Mouse (Mus musculus) lung, adult 2 months (tissue): ENCODE results near the gene Ltbr. TPM values are rescaled to one million over a fixed set of nuclear protein-coding genes. Genes with fewer than 3 reads are reported as not detected.
A peak's percentile ranks its signal among the peaks of the same experiment; 100 is the strongest.
"Not testable (repeated sequence)": the region's sequence is repeated elsewhere in the genome, so short reads cannot be mapped to it uniquely, and the experiment has no call there.

Source experiments
- DNase-seq: peaks from one replicate; pipeline ENCODE4 v3.0.0; 2022
- H3K4me1 ChIP-seq: fragments of 200-500 bp; 2 replicates; pipeline ENCODE4 v1.6.1; 2011; ENCODE audit warnings: low read length; ENCODE audit not compliant: control insufficient read depth, insufficient read depth
- H3K4me3 ChIP-seq: fragments of 200-500 bp; replicated peaks from 2 replicates; pipeline ENCODE3; 2011; ENCODE audit warnings: low read depth, mild to moderate bottlenecking, control low read depth, low read length; ENCODE audit errors: extremely low read depth
- CTCF ChIP-seq: fragments of 200-500 bp; IDR thresholded peaks from 2 replicates; pipeline ENCODE4 v1.5.1; 2011; ENCODE audit warnings: mild to moderate bottlenecking, low read length, control low read depth; ENCODE audit not compliant: insufficient read depth
- POLR2A ChIP-seq: fragments of 200-500 bp; IDR thresholded peaks from 2 replicates; pipeline ENCODE4 v1.6.1; 2011; ENCODE audit warnings: low read depth, mild to moderate bottlenecking, control low read depth, low read length, borderline replicate concordance; ENCODE audit errors: extremely low read depth
- WGBS: fragments of 180-500 bp; shearing (Covaris S2); methylation state at CpG from one replicate; pipeline ENCODE4 v1.1.7; 2018; 5-methylcytosine and 5-hydroxymethylcytosine counted together
- polyA plus RNA-seq: library from polyadenylated mRNA; depleted of rRNA; stranded (reverse); fragments of >200 nt; gene quantifications from 2 replicates; pipeline ENCODE4 v1.2.3, GENCODE M21; 2012

Gene Ltbr
- polyA plus RNA-seq, 1 experiment: 107 TPM

GRCm38 (mm10) chr6:125279729-125280128, 34.0 kb downstream of the Ltbr start:
- no peak overlapping the region for H3K4me3 ChIP-seq
- TF ChIP-seq CTCF (no peak), POLR2A (no peak)
- H3K4me1 ChIP-seq: no peaks in the 10 kb centered on the region
- DNase-seq: no peak
- WGBS: 58% methylated on average over 8 of the region's 8 CpGs

- H3K4me3 ChIP-seq: no peak overlapping the region
- TF ChIP-seq POLR2A (no peak), CTCF (peak; percentile 63)
- H3K4me1 ChIP-seq: no peaks in the 10 kb centered on the region
- WGBS: 41% methylated on average over 15 of the region's 15 CpGs
- DNase-seq: peak; percentile 25
Measured at GRCm38 (mm10) chr6:125274841-125275563, 38.7 kb downstream of the Ltbr start.

GRCm38 (mm10) chr6:125272228-125272785, 41.4 kb downstream of the Ltbr start:
- no peak for DNase-seq
- Histone ChIP-seq H3K4me3 (no peak overlapping the region), H3K4me1 (no peaks in the 10 kb centered on the region)
- 69% methylated on average over 10 of the region's 10 CpGs for whole genome bisulfite sequencing
- no peak for TF ChIP-seq POLR2A
- no peak for TF ChIP-seq CTCF

- DNase-seq: peak; percentile 86
- Histone ChIP-seq H3K4me3 (peak overlapping the region; percentile 1), H3K4me1 (no peaks in the 10 kb centered on the region)
- TF ChIP-seq CTCF (peak; percentile 95), POLR2A (peak; percentile 29; the same call in 1 of the 2 replicates)
- 11% methylated on average over 17 of the region's 17 CpGs for WGBS
Measured at GRCm38 (mm10) chr6:125271455-125272227, 42.0 kb downstream of the Ltbr start.

GRCm38 (mm10) chr6:125268799-125269198, 44.9 kb downstream of the Ltbr start:
- Histone ChIP-seq H3K4me1 (no peaks in the 10 kb centered on the region), H3K4me3 (no peak overlapping the region)
- WGBS: 50% methylated on average over 6 of the region's 6 CpGs
- no peak for DNase-seq
- no peak for TF ChIP-seq POLR2A
- no peak for TF ChIP-seq CTCF

- TF ChIP-seq CTCF (no peak), POLR2A (no peak)
- DNase-seq: no peak
- WGBS: 67% methylated on average over 3 of the region's 3 CpGs
- Histone ChIP-seq H3K4me1 (no peaks in the 10 kb centered on the region), H3K4me3 (no peak overlapping the region)
Measured at GRCm38 (mm10) chr6:125267469-125267868, 46.2 kb downstream of the Ltbr start.

- 55% methylated on average over 6 of the region's 6 CpGs for WGBS
- DNase-seq, H3K4me3 ChIP-seq: not testable (repeated sequence)
Measured at GRCm38 (mm10) chr6:125266600-125266999, 47.1 kb downstream of the Ltbr start.

GRCm38 (mm10) chr6:125266091-125266490, 47.6 kb downstream of the Ltbr start:
- WGBS: 65% methylated on average over 13 of the region's 13 CpGs
- no peak for TF ChIP-seq POLR2A
- TF ChIP-seq CTCF: no peak
- Histone ChIP-seq H3K4me1 (no peaks in the 10 kb centered on the region), H3K4me3 (no peak overlapping the region)
- DNase-seq: no peak

More at GRCm38 (mm10) chr6:125266600-125266999, 47.1 kb downstream of the Ltbr start:
- not testable (repeated sequence) for H3K4me1 ChIP-seq

- Histone ChIP-seq H3K4me1 (no peaks in the 10 kb centered on the region), H3K4me3 (no peak overlapping the region)
- TF ChIP-seq CTCF (no peak), POLR2A (no peak)
- WGBS: 28% methylated on average over 10 of the region's 10 CpGs
- DNase-seq: no peak
Measured at GRCm38 (mm10) chr6:125265239-125265638, 48.4 kb downstream of the Ltbr start.

GRCm38 (mm10) chr6:125264219-125264618, 49.5 kb downstream of the Ltbr start:
- TF ChIP-seq CTCF: no peak
- TF ChIP-seq POLR2A: no peak
- no peak overlapping the region for H3K4me3 ChIP-seq
- 75% methylated on average over 9 of the region's 9 CpGs for WGBS
- no peaks in the 10 kb centered on the region for H3K4me1 ChIP-seq
- DNase-seq: no peak
